Mouse (Mus musculus): Measurements from ENCODE around the gene Tmem108.

Gene Tmem108

DNA sequence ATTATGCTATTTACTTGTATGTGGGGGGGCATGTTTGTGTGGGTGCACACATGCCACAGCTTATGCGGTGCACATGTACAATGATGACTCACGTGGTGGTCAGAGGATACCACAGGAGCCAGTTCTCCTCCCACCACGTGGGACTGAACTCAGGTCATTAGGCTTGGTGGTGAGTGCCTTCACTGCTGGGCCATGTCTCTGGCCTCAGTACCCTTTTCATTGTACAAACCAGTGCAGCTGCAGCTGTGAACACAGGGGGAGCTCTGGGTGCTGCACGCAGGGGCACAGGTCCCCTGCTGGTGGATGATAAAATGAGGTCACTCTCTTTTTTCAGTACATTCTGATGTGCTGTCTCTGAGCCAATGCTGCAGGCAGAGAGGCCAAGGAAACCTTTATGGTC, 327.5 kb downstream of the Tmem108 start:
- no peak for DNase-seq

Measured in cerebellum, postnatal 10 days (tissue).